Mouse (Mus musculus) midbrain, embryonic 14.5 days (tissue): ENCODE measurements around the gene Galk2. TPM values are rescaled to one million over a fixed set of nuclear protein-coding genes. Genes with fewer than 3 reads are reported as not detected.

ENCODE experiments used
- ATAC-seq: fragments of 200-750 bp; cut with Nextera tagmentation; 2 replicates; pipeline ENCODE4 v1.8.0; 2017; ENCODE audit warnings: moderate number of reproducible peaks, moderate library complexity; ENCODE audit not compliant: low FRiP score, low TSS enrichment
- DNase-seq: peaks from one replicate; pipeline ENCODE4 v3.0.0-alpha.2; 2015
- H3K27ac ChIP-seq: fragments of 300-500 bp; sonication (generic); replicated peaks from 2 replicates; pipeline ENCODE4 v1.5.1; 2014; ENCODE audit warnings: mild to moderate bottlenecking, low read depth, low read length, moderate library complexity
- H3K27me3 ChIP-seq: fragments of 300-500 bp; sonication (generic); 2 replicates; pipeline ENCODE4 v1.6.1; 2014; ENCODE audit warnings: low read length, control low read depth, mixed read lengths; ENCODE audit not compliant: control insufficient read depth, insufficient read depth
- H3K36me3 ChIP-seq: fragments of 300-500 bp; sonication (generic); 2 replicates; pipeline ENCODE4 v1.6.1; 2014; ENCODE audit warnings: low read length, control low read depth; ENCODE audit not compliant: control insufficient read depth, insufficient read depth
- H3K4me1 ChIP-seq: fragments of 300-500 bp; sonication (generic); 2 replicates; pipeline ENCODE4 v1.6.1; 2014; ENCODE audit warnings: mild to moderate bottlenecking, antibody characterized with exemption, low read length, control low read depth; ENCODE audit not compliant: control insufficient read depth, insufficient read depth
- H3K4me2 ChIP-seq: fragments of 300-500 bp; sonication (generic); 2 replicates; pipeline ENCODE4 v1.6.1; 2014; ENCODE audit warnings: mild to moderate bottlenecking, low read length, moderate library complexity
- H3K4me3 ChIP-seq: fragments of 300-500 bp; sonication (generic); replicated peaks from 2 replicates; pipeline ENCODE4 v1.5.1; 2014; ENCODE audit warnings: low read depth, low read length
- H3K9ac ChIP-seq: fragments of 300-500 bp; sonication (generic); replicated peaks from 2 replicates; pipeline ENCODE4 v1.6.1; 2014; ENCODE audit warnings: mild to moderate bottlenecking, low read length, moderate library complexity
- H3K9me3 ChIP-seq: fragments of 300-500 bp; sonication (generic); 2 replicates; pipeline ENCODE4 v1.6.1; 2016; ENCODE audit warnings: low read length, control low read depth, mixed read lengths; ENCODE audit not compliant: control insufficient read depth
- WGBS: fragments of 180-500 bp; shearing (Covaris S2); extraction: QIAGEN DNeasy Blood & Tissue Kit; methylation state at CpG from one replicate; pipeline ENCODE4 v1.1.7; 2014; 5-methylcytosine and 5-hydroxymethylcytosine counted together
- polyA plus RNA-seq: library from polyadenylated mRNA; unstranded; fragments of >200 nt; fragmentation: Nextera tagmentation; extraction: Ambion mirVana; gene quantifications from 2 replicates; pipeline ENCODE4 v1.2.1, GENCODE M21; 2014

The Galk2 gene
- polyA plus RNA-seq, 1 experiment from 2014 or later: 29.6 TPM

DNA sequence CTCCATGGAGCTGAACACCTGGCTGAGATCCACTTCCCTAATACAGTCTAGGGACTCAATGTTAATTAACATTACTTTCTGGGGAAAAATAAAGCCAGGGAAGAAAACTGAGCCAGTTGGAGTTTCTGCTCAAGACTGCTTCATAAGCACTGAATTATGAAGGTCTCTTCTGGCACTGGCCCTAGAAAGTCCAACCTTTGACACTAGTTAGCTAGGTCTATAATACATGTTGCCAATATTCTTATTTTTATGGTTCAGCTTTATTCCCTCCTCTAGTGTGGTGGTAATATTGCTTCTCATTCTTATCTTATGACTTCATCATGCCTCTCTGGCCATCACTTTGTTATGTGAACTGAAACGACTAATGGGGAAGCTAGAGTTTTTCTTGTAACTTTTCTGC is 55.3 kb downstream of the Galk2 start:
- no peak for DNase-seq
- 81% methylated on average over 1 of the region's 1 CpGs for WGBS
- Histone ChIP-seq H3K4me2 (no peak overlapping the region), H3K4me3 (no peak overlapping the region), H3K27ac (no peak overlapping the region), H3K27me3 (no peaks in the 10 kb centered on the region), H3K9me3 (no peaks in the 10 kb centered on the region), H3K4me1 (no peaks in the 10 kb centered on the region), H3K9ac (no peak overlapping the region), H3K36me3 (no peaks in the 10 kb centered on the region)
- ATAC-seq: no peak

GRCm38 (mm10) chr2:125914713-125915112 is 55.8 kb downstream of the Galk2 start:
- Histone ChIP-seq H3K27me3 (no peaks in the 10 kb centered on the region), H3K27ac (no peak overlapping the region), H3K4me1 (no peaks in the 10 kb centered on the region), H3K9me3 (no peaks in the 10 kb centered on the region), H3K4me2 (no peak overlapping the region), H3K36me3 (no peaks in the 10 kb centered on the region), H3K9ac (no peak overlapping the region), H3K4me3 (no peak overlapping the region)
- no peak for DNase-seq
- no peak for ATAC-seq

- H3K27me3 ChIP-seq: no peaks in the 10 kb centered on the region
- H3K36me3 ChIP-seq: no peaks in the 10 kb centered on the region
- H3K9ac ChIP-seq: no peak overlapping the region
- H3K4me2 ChIP-seq: no peak overlapping the region
- no peaks in the 10 kb centered on the region for H3K9me3 ChIP-seq
- no peak overlapping the region for H3K27ac ChIP-seq
- no peak for ATAC-seq
- H3K4me1 ChIP-seq: no peaks in the 10 kb centered on the region
- 89% methylated on average over 11 of the region's 11 CpGs for WGBS
- no peak overlapping the region for H3K4me3 ChIP-seq
- no peak for DNase-seq
These were observed 57.9 kb downstream of the Galk2 start for GRCm38 (mm10) chr2:125916652-125917296.

DNA sequence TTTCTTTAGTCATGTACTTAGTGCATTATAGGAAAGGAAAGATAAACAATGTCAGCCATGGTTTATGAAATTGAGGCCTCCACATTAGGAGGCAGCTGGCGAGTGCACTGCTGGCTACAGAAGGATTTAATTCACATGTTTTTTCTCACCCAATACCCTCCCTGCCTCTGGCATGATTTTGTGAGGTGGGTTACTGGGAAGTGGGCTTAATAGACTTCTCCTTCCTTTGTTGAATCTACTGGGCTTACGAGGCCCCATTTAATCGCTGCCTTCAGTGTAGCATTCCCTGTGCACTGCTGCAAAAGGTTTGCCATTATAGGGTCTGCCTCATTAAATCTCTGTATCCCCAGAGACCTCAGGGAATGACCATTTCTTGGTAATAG is 58.4 kb downstream of the Galk2 start:
- 57% methylated on average over 3 of the region's 3 CpGs for WGBS
- Histone ChIP-seq H3K27ac (no peak overlapping the region), H3K4me2 (no peak overlapping the region), H3K27me3 (no peaks in the 10 kb centered on the region), H3K9ac (no peak overlapping the region), H3K36me3 (no peaks in the 10 kb centered on the region), H3K4me3 (no peak overlapping the region), H3K4me1 (no peaks in the 10 kb centered on the region), H3K9me3 (no peaks in the 10 kb centered on the region)
- DNase-seq (no peak), ATAC-seq (no peak)

- Histone ChIP-seq H3K27ac (no peak overlapping the region), H3K4me2 (no peak overlapping the region), H3K4me3 (no peak overlapping the region), H3K36me3 (no peaks in the 10 kb centered on the region), H3K9me3 (no peaks in the 10 kb centered on the region), H3K27me3 (no peaks in the 10 kb centered on the region), H3K4me1 (no peaks in the 10 kb centered on the region), H3K9ac (no peak overlapping the region)
- WGBS: 34% methylated on average over 5 of the region's 5 CpGs
- DNase-seq: no peak
- ATAC-seq: no peak
These were observed 62.4 kb downstream of the Galk2 start for GRCm38 (mm10) chr2:125921273-125921672.

DNA sequence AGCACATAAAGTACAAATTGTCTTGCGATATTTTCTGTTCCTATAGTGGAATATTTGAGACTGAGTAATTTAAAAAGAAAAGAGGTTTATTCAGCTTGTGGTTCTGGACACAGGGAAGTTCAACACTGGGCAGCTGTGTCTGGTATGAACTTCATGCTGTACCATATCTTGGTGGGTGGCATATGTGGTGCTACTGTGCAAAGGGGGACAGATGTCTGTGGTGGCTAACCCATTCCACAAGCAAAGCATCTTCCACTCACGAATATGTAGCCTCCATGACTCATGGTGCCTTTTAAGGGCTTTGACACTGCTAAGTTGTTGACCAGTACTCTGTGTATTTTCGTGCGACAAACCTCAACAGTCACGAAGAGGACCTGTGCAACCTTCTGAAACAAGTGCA is 63.2 kb downstream of the Galk2 start:
- WGBS: 97% methylated on average over 5 of the region's 5 CpGs

DNA sequence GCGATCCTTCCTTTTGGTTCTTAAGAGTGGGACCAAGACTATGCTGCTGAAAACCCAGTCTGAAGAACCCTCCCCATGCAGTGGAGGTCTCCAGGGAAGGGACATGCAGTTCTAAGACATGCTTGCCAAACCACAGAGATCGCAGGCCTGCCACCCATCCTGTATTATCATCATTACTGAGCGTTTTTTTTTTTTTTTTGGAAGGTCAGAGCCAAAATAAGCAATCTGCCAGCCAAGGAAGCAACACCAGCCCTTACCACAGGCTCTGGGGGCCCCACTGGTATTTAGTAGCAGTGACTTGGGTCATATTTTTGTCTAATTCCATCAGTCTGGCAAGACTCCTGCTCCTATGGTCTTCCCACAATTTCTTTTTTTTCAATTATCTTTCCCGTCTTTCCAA is 64.0 kb downstream of the Galk2 start:
- H3K4me2 ChIP-seq: no peak overlapping the region
- H3K9ac ChIP-seq: no peak overlapping the region
- ATAC-seq: no peak
- no peaks in the 10 kb centered on the region for H3K27me3 ChIP-seq
- H3K9me3 ChIP-seq: no peaks in the 10 kb centered on the region
- H3K4me3 ChIP-seq: no peak overlapping the region
- no peaks in the 10 kb centered on the region for H3K36me3 ChIP-seq
- H3K4me1 ChIP-seq: no peaks in the 10 kb centered on the region
- no peak overlapping the region for H3K27ac ChIP-seq
- no peak for DNase-seq
- 88% methylated on average over 4 of the region's 4 CpGs for WGBS

More for the DNA sequence above, 63.2 kb downstream of the Galk2 start:
- no peak overlapping the region for H3K4me2 ChIP-seq
- H3K27me3 ChIP-seq: no peaks in the 10 kb centered on the region
- H3K4me3 ChIP-seq: no peak overlapping the region
- no peak overlapping the region for H3K9ac ChIP-seq
- no peak for DNase-seq
- H3K27ac ChIP-seq: no peak overlapping the region
- H3K9me3 ChIP-seq: no peaks in the 10 kb centered on the region
- ATAC-seq: no peak
- H3K4me1 ChIP-seq: no peaks in the 10 kb centered on the region
- no peaks in the 10 kb centered on the region for H3K36me3 ChIP-seq

GRCm38 (mm10) chr2:125923346-125923745 is 64.4 kb downstream of the Galk2 start:
- Histone ChIP-seq H3K36me3 (no peaks in the 10 kb centered on the region), H3K27ac (no peak overlapping the region), H3K9me3 (no peaks in the 10 kb centered on the region), H3K4me3 (no peak overlapping the region), H3K9ac (no peak overlapping the region), H3K27me3 (no peaks in the 10 kb centered on the region), H3K4me1 (no peaks in the 10 kb centered on the region), H3K4me2 (no peak overlapping the region)
- 93% methylated on average over 5 of the region's 5 CpGs for WGBS
- DNase-seq (no peak), ATAC-seq (no peak)

GRCm38 (mm10) chr2:125924554-125924953 is 65.6 kb downstream of the Galk2 start:
- WGBS: 61% methylated on average over 1 of the region's 1 CpGs
- H3K9ac ChIP-seq: no peak overlapping the region
- no peak overlapping the region for H3K4me3 ChIP-seq
- H3K4me2 ChIP-seq: no peak overlapping the region
- no peaks in the 10 kb centered on the region for H3K4me1 ChIP-seq
- ATAC-seq (no peak), DNase-seq (no peak)
- no peaks in the 10 kb centered on the region for H3K36me3 ChIP-seq
- no peaks in the 10 kb centered on the region for H3K9me3 ChIP-seq
- no peaks in the 10 kb centered on the region for H3K27me3 ChIP-seq
- H3K27ac ChIP-seq: no peak overlapping the region
